Mouse (Mus musculus) heart, adult 2 months (tissue): ENCODE results near the gene Itk.

ENCODE experiments used
- CTCF ChIP-seq: fragments of 200-600 bp; IDR thresholded peaks from 2 replicates; pipeline ENCODE4 v1.8.1; 2022; ENCODE audit warnings: antibody characterized with exemption, mild to moderate bottlenecking, moderate library complexity
- EP300 ChIP-seq: fragments of 200-500 bp; IDR thresholded peaks from 2 replicates; pipeline ENCODE4 v1.6.1; 2011; ENCODE audit warnings: low read depth, low read length, control low read depth; ENCODE audit not compliant: insufficient read depth
- POLR2A ChIP-seq: fragments of 200-500 bp; IDR thresholded peaks from 2 replicates; pipeline ENCODE4 v1.6.1; 2011; ENCODE audit warnings: mild to moderate bottlenecking, low read depth, low read length, control low read depth; ENCODE audit not compliant: insufficient read depth

DNA sequence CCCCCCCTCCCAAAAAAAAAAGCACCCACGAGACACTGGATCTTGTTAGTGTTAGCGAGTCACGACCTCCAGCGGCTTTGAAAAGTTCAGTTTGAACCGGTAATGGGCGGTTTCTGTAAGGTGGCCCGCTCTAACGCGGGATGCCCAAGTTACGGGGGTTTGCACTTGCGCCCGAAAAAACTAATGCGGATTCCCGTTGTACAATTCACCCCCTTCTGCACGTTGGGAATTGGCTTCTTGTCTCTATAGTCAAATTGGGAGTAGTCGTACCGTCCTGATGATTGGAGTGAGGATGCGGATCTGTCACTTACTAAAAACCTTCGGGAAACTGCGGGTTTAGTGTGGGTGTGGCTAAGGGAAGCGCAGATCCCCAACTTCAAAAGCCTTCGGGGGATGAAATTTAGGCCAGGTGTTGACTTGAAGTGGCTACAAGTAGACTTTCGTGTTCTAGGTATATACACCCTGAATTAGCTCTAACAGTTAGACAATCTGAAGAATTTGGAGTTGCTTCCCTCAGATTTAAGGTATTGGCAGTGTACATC, 48.2 kb upstream of the Itk start:
- TF ChIP-seq POLR2A (no peak), CTCF (no peak), EP300 (no peak)
